Mouse (Mus musculus): ENCODE data around the gene Tmem101. TPM values are rescaled to one million over a fixed set of nuclear protein-coding genes. Genes with fewer than 3 reads are reported as not detected.
"Not testable (repeated sequence)": the region's sequence is repeated elsewhere in the genome, so short reads cannot be mapped to it uniquely, and the experiment has no call there.

The Tmem101 gene
- total RNA-seq, 2 experiments from 2014 or later: 10.1 to 11.4 TPM

- intact Hi-C loops (cut with DNase I): no loop called here
- no peak for DNase-seq
These were observed 3.6 kb upstream of the Tmem101 start for GRCm38 (mm10) chr11:102159781-102160180.

- DNase-seq; intact Hi-C loops (cut with DNase I): not testable (repeated sequence)
These were observed 1.8 kb upstream of the Tmem101 start for GRCm38 (mm10) chr11:102158024-102158423.

DNA sequence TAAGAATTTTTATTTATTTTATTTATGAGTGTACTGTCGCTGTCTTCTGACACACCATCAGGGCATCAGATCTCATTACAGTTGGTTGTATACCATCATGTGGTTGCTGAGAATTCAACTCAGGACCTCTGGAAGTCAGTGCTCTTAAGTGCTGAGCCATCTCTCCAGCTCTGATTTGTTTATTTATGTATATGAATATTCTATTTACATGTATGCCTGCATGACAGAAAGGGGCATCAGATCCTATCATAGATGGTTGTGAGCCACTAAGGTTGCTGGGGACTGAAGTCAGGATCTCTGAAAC, 534 bp upstream of the Tmem101 start:
- intact Hi-C loops (cut with DNase I): no loop called here
- DNase-seq: no peak

DNA sequence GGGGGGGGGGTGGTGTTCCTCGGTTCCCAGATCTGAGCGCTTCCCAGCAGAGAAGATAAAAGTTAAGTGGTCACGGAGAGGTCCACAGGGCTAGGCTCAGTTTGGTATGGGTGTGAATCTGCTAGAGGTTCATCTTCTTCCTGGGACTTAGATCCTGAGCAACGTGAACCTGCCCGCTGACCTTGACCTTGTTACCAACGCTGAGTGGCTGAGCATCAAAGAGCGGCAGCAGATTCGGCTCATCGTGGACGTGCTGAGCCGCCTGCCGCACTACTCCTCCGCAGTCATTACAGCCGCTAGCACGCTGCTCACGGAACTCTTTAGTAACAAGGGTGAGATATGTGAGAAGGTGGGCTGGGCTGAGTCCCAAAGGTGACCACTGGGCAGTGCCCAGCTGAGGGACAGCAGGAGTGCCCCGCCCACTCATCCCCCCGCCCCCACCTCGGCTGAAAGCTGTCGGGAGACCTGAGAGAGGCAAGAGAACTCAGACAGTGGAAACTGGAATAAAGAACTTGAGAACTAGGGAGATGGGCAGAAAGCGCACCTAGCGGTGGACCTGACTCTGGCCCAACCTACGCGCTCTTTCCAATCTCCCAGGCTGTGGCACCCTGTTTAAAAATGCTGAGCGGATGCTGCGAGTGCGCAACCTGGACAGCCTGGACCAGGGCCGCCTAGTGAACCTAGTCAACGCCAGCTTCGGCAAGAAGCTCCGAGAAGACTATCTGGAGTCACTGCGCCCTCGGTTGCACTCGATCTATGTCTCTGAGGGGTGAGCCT, 8.8 kb downstream of the Tmem101 start:
- intact Hi-C loops (cut with DNase I): no loop called here
- DNase-seq: no peak

DNA sequence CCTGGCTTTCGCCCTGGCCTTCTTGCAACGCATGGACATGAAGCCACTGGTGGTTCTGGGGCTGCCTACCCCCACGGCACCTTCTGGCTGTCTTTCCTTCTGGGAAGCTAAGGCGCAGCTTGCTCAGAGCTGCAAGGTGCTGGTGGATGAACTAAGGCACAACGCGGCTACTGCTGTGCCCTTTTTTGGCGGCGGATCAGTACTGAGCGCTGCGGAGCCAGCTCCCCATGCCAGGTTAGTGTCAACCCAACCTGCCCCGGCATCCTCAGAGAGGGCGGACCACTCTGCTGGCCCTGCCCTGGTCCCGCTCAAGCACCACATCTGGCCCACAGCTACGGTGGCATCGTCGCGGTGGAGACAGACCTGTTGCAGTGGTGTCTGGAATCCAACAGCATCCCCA, 9.7 kb downstream of the Tmem101 start:
- no peak for DNase-seq
- intact Hi-C loops (cut with DNase I): no loop called here

DNA sequence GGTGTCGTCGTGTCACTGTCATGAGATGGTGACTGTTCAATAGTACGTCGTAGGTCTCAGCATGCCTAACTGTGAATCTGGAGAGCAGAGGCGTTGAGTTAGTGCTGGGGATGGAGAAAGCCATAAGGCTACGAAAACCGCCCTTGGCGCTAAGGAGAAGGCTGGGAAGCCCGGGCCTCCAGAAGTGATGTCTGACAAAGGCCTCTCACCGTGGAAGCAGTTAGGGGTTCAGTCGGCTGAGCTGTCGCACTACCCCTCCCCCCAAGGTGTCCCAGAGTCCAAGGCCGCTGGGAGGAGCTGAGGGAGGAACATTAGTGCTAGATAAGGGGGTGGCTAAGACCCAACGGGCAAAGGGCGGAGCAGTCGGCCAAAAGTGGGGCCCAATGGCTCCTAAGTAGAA, 10.2 kb downstream of the Tmem101 start:
- intact Hi-C loops (cut with DNase I): no loop called here
- DNase-seq: no peak

GRCm38 (mm10) chr11:102145471-102146001, 10.7 kb downstream of the Tmem101 start, which contains the start of gene Nags:
Gene Nags, plus strand, starts transcription at chr11:102145513.
- intact Hi-C loops (cut with DNase I): no loop called here
- no peak for DNase-seq

- DNase-seq: no peak
- intact Hi-C loops (cut with DNase I): no loop called here
These were observed 11.2 kb downstream of the Tmem101 start for GRCm38 (mm10) chr11:102144957-102145470.

DNA sequence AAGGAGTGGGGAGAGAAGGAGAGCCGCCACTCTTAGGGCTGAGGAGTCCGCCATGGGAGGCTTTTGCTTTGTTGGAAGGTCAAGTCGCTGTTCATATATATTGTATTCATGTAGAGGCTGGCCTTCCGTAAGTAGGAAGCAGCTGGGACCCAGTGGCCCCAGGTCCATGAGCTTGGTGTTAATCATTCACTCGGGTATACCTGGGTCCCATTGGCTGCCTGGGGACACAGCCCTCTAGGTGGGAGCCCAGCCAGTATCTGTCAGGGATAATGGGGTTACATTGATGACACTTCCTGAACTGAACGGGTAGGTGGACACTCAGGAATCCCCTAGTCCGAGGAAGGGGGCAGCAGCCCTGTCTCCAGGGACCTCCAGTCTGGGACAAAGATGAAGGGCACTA, 13.8 kb downstream of the Tmem101 start:
- DNase-seq: no peak
- intact Hi-C loops (cut with DNase I): no loop called here

DNA sequence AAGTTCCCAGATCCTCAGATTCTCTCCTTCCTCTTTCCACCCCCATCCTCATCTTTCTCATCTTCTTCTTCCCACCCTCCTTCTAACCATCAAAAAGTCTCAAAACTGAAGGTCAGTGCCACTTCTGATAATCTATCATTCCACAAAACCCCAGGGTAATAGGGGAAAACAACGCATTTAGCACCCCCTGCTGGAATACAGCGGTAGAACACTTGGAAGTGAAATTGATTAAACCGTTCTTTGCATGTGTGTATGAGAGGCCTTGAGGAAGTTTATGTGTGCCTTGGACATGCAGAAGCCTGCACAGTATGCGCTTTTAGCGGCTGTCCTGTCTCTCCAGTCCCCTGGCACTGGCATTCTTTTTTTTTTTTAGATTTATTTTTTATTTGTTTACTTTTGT, 15.7 kb downstream of the Tmem101 start:
- intact Hi-C loops (cut with DNase I): no loop called here
- no peak for DNase-seq

GRCm38 (mm10) chr11:102138447-102138740, 17.8 kb downstream of the Tmem101 start:
- peak; percentile 32 to 50 for DNase-seq
- intact Hi-C loops (cut with DNase I): loop anchor here (1.0 to 5.0 kb wide), 3 partner anchors 36 to 146 kb away; no protein-coding TSS in a partner anchor

- DNase-seq: no peak
- intact Hi-C loops (cut with DNase I): loop anchor here (1.0 to 5.0 kb wide), 3 partner anchors 36 to 146 kb away; no protein-coding TSS in a partner anchor
These were observed 18.4 kb downstream of the Tmem101 start for GRCm38 (mm10) chr11:102137625-102138446.

- intact Hi-C loops (cut with DNase I): no loop called here
- no peak for DNase-seq
These were observed 21.7 kb downstream of the Tmem101 start for GRCm38 (mm10) chr11:102134516-102134915.

- no peak for DNase-seq
- intact Hi-C loops (cut with DNase I): no loop called here
These were observed 38.8 kb downstream of the Tmem101 start for GRCm38 (mm10) chr11:102117386-102117785.

- no peak for DNase-seq
- intact Hi-C loops (cut with DNase I): no loop called here
These were observed 40.0 kb downstream of the Tmem101 start for GRCm38 (mm10) chr11:102116241-102116640.

DNA sequence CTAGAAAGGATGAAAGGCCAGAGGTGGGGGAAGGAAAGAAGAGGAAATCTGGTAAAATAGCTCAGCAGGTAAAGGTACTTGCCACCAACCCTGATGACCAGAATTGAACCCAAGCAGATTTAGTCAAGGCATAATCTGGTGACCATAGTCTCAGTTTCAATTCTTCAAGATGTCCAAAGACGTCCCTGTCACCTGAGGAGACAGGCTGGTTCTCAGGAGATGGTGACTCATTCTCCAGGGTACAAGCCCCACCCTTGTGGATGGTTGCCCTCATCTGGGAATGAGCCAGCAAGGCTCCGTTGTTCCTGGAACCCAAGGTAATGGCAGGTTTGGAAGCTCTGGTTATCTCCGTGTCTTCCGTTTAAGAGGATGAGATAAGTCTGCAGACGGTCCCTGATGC, 44.6 kb downstream of the Tmem101 start:
- intact Hi-C loops (cut with DNase I): no loop called here
- no peak for DNase-seq

DNA sequence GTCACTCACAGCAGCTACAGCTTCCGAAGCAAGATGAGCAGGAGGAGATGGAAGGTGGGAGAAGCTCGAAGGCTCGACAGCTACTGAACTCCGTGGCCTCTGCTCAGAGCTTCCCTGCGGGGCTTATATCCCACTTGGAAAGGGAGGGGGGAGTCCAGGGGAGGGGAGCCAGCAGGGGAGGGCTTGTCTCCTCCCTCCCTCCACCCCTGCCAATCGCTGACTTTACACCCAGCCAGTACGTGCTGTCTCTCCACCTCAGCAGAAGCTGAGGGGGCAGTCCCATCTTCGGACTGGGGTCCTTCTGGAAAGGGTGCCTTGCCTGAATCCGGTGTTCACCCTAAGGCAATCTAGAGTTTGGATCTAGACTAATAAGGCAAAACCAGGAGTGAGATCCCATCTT, 48.5 kb downstream of the Tmem101 start, which contains the start of gene Pyy:
Pyy (minus strand) TSS at position 101 of the 400 bp plus-strand sequence.
- DNase-seq: no peak
- intact Hi-C loops (cut with DNase I): no loop called here

DNA sequence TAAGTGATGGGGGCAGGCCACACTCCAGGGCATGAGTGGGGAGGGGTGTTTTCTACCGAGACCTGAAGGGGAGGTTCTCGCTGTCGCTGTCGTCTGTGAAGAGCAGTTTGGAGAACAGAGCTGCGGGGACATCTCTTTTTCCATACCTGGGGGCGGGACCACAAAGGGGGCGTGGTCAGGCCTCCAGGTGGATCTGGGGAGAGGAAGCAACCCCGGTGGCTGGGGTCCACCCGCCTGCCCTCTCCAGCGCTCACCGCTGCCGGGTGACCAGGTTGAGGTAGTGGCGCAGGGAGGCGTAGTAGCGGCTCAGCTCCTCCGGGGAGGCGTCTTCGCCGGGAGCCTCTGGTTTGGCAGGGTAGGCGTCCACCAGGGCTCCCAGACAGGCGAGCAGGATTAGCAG, 49.3 kb downstream of the Tmem101 start:
- intact Hi-C loops (cut with DNase I): no loop called here

More for the DNA sequence above, 49.3 kb downstream of the Tmem101 start:
- no peak for DNase-seq

Measured in gastrocnemius, postnatal 36 days (tissue).